Mouse (Mus musculus): Measurements from ENCODE around the gene Twnk. TPM values are rescaled to one million over a fixed set of nuclear protein-coding genes. Genes with fewer than 3 reads are reported as not detected.

Gene Twnk
- polyA plus RNA-seq, 1 experiment from 2014 or later, result 19.8 TPM

Other genes with a start within 250 kb of the Twnk start
- gene Pax2, start 249.6 kb upstream of the Twnk start, polyA plus RNA-seq (2015; fragmentation: Nextera tagmentation; extraction: Ambion mirVana), result not detected in 2 replicates
- 26.8 and 27.1 TPM in 2 replicates for gene Slf2, start 74.5 kb upstream of the Twnk start, polyA plus RNA-seq (2015; fragmentation: Nextera tagmentation; extraction: Ambion mirVana)
- 19.0 and 21.1 TPM in 2 replicates for gene Sema4g, start 16.6 kb upstream of the Twnk start, polyA plus RNA-seq (2015; fragmentation: Nextera tagmentation; extraction: Ambion mirVana)
- gene Mrpl43, start 779 bp downstream of the Twnk start, polyA plus RNA-seq (2015; fragmentation: Nextera tagmentation; extraction: Ambion mirVana), result 74.7 and 76.4 TPM in 2 replicates
- gene Lzts2, start 8.8 kb downstream of the Twnk start, polyA plus RNA-seq (2015; fragmentation: Nextera tagmentation; extraction: Ambion mirVana), result 33.6 and 34.7 TPM in 2 replicates
- 0.43 and 0.49 TPM in 2 replicates for gene Pdzd7, start 40.1 kb downstream of the Twnk start, polyA plus RNA-seq (2015; fragmentation: Nextera tagmentation; extraction: Ambion mirVana)
- gene Sfxn3, start 41.8 kb downstream of the Twnk start, polyA plus RNA-seq (2015; fragmentation: Nextera tagmentation; extraction: Ambion mirVana), result 16.5 and 18.2 TPM in 2 replicates
- 2.0 and 2.1 TPM in 2 replicates for gene Kazald1, start 69.6 kb downstream of the Twnk start, polyA plus RNA-seq (2015; fragmentation: Nextera tagmentation; extraction: Ambion mirVana)
- 0.06 TPM in 1 of 2 replicates, not detected in the other for gene Tlx1, start 145.0 kb downstream of the Twnk start, polyA plus RNA-seq (2015; fragmentation: Nextera tagmentation; extraction: Ambion mirVana)
- not detected in 2 replicates for gene Lbx1, start 230.1 kb downstream of the Twnk start, polyA plus RNA-seq (2015; fragmentation: Nextera tagmentation; extraction: Ambion mirVana)

Measured in intestine, embryonic 16.5 days (tissue).